Mouse (Mus musculus) hindbrain, embryonic 16.5 days (tissue): Measurements from ENCODE around the gene Sipa1l3. TPM values are rescaled to one million over a fixed set of nuclear protein-coding genes. Genes with fewer than 3 reads are reported as not detected.

Source experiments
- ATAC-seq: fragments of 200-750 bp; cut with Nextera tagmentation; 2 replicates; pipeline ENCODE4 v1.8.0; 2017; ENCODE audit warnings: moderate TSS enrichment, moderate library complexity
- H3K27ac ChIP-seq: fragments of 300-500 bp; sonication (generic); 2 replicates; pipeline ENCODE4 v1.5.1; 2014; ENCODE audit warnings: low read depth, mild to moderate bottlenecking, control low read depth, low read length, moderate library complexity
- H3K27me3 ChIP-seq: fragments of 300-500 bp; sonication (generic); replicated peaks from 2 replicates; pipeline ENCODE4 v1.6.1; 2014; ENCODE audit warnings: low read length; ENCODE audit not compliant: control insufficient read depth, insufficient read depth
- H3K36me3 ChIP-seq: fragments of 300-500 bp; sonication (generic); 2 replicates; pipeline ENCODE4 v1.6.1; 2014; ENCODE audit warnings: mild to moderate bottlenecking, low read length, moderate library complexity, mixed read lengths; ENCODE audit not compliant: control insufficient read depth, insufficient read depth
- H3K4me1 ChIP-seq: fragments of 300-500 bp; sonication (generic); 2 replicates; pipeline ENCODE4 v1.6.1; 2014; ENCODE audit warnings: low read depth, low read length; ENCODE audit not compliant: control insufficient read depth, insufficient read depth
- H3K4me2 ChIP-seq: fragments of 300-500 bp; sonication (generic); 2 replicates; pipeline ENCODE4 v1.6.1; 2014; ENCODE audit warnings: mild to moderate bottlenecking, low read length, control low read depth, moderate library complexity
- H3K4me3 ChIP-seq: fragments of 300-500 bp; sonication (generic); 2 replicates; pipeline ENCODE4 v1.5.1; 2014; ENCODE audit warnings: mild to moderate bottlenecking, low read length, control low read depth, moderate library complexity
- H3K9ac ChIP-seq: fragments of 300-500 bp; sonication (generic); 2 replicates; pipeline ENCODE4 v1.6.1; 2014; ENCODE audit warnings: low read depth, mild to moderate bottlenecking, control low read depth, low read length, moderate library complexity
- H3K9me3 ChIP-seq: fragments of 300-500 bp; sonication (generic); 2 replicates; pipeline ENCODE4 v1.6.1; 2014; ENCODE audit warnings: mild to moderate bottlenecking, low read length, moderate library complexity; ENCODE audit not compliant: control insufficient read depth
- WGBS: fragments of 180-500 bp; shearing (Covaris S2); extraction: QIAGEN DNeasy Blood & Tissue Kit; methylation state at CpG from one replicate; pipeline ENCODE4 v1.1.7; 2014; 5-methylcytosine and 5-hydroxymethylcytosine counted together
- polyA plus RNA-seq: library from polyadenylated mRNA; unstranded; fragments of >200 nt; fragmentation: Nextera tagmentation; extraction: Ambion mirVana; gene quantifications from 2 replicates; pipeline ENCODE4 v1.2.1, GENCODE M21; 2015

Gene Sipa1l3
- polyA plus RNA-seq, 1 experiment from 2014 or later, result 23.1 TPM

DNA sequence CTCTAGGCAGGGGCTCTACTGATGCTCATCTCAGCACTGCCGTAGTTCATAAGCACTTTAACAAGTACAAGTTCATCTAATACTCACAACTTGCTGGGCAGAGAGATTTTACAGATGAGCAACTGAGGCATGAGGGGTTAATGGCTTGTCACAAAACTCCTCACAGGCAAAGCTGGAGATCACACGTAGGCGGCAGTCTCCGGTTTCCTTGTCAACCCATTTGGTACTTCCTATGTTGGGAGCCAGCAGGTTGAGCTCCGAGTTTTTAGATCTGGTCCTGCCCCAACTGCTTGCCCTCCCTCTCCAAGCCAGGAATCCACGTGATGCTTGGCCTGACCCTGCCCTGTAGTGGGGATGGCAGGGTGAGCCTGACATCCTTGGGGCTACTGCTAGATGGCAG, 191.4 kb downstream of the Sipa1l3 start:
- Histone ChIP-seq H3K4me3 (no peak overlapping the region), H3K36me3 (peaks cover 41% of the 10 kb centered on the region), H3K9me3 (no peaks in the 10 kb centered on the region), H3K27me3 (no peaks in the 10 kb centered on the region), H3K4me1 (no peaks in the 10 kb centered on the region), H3K9ac (no peak overlapping the region), H3K27ac (no peak overlapping the region), H3K4me2 (no peak overlapping the region)
- no peak for ATAC-seq
- WGBS, result 75% methylated on average over 6 of the region's 6 CpGs

DNA sequence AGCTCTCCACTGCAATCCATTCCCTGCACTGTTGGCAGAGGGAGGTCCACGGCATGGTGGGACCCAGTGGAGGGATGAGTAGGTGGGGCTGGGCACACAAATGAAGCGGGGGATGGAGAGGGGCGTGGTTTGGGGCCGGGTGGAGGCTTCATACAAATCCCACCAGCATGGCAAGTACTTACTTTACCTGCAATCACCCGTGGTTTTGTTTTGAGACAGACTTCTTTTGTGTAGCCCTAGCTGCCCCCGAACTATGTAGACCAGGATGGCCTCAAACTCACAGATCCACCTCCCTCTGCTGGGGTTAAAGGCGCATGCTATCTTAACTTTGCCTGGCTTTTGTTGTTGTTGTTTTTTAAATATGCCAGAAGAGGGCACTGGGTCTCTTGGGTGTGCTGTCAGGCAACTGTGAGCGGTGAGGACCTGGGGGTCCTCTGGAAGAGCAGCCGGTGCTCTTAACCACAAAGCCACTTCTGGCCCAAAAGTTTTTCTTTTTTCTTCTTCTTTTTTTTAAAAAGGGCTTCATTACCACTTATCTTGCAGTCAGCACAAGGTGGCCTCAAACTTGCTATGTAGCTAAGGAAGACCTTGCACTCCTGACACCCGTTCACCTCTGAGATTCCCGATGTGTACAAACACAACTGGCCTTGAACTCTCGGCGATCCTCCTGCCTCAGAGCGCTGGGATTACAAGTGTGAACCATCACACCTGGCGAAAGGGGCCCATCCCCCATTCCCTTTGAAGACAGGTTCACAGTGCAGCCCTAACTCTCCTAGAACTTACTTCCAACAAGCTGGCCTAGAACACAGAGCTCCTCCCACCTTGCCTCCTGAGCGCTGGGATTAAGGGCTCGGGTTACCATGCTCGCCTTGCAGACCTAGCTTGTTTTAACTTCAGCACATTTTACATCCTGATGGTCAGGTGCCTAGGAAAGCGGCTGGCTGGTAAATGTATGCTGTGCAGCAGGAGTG, 198.8 kb downstream of the Sipa1l3 start:
- no peak for ATAC-seq
- no peaks in the 10 kb centered on the region for H3K27me3 ChIP-seq
- 14% methylated on average over 19 of the region's 19 CpGs for WGBS
- no peaks in the 10 kb centered on the region for H3K9me3 ChIP-seq
- peak overlapping the region; percentile 43 for H3K4me2 ChIP-seq
- H3K4me1 ChIP-seq, result peaks cover 60% of the 10 kb centered on the region
- peak overlapping the region; percentile 90 for H3K27ac ChIP-seq
- H3K36me3 ChIP-seq, result peaks cover 13% of the 10 kb centered on the region
- no peak overlapping the region for H3K4me3 ChIP-seq
- peak overlapping the region; percentile 2; the same call in 1 of the 2 replicates for H3K9ac ChIP-seq

GRCm38 (mm10) chr7:29318115-29318911, 200.1 kb downstream of the Sipa1l3 start:
- Histone ChIP-seq H3K9me3 (no peaks in the 10 kb centered on the region), H3K4me3 (no peak overlapping the region), H3K4me1 (peaks cover 72% of the 10 kb centered on the region), H3K9ac (no peak overlapping the region), H3K4me2 (peak overlapping the region; percentile 43), H3K27me3 (no peaks in the 10 kb centered on the region), H3K36me3 (peaks cover 7% of the 10 kb centered on the region; the same call in 1 of the 2 replicates), H3K27ac (peak overlapping the region; percentile 90)
- 0 out of 2 replicates have a peak, but pooled peaks have one; percentile 7 for ATAC-seq
- WGBS, result 3% methylated on average over 18 of the region's 18 CpGs

DNA sequence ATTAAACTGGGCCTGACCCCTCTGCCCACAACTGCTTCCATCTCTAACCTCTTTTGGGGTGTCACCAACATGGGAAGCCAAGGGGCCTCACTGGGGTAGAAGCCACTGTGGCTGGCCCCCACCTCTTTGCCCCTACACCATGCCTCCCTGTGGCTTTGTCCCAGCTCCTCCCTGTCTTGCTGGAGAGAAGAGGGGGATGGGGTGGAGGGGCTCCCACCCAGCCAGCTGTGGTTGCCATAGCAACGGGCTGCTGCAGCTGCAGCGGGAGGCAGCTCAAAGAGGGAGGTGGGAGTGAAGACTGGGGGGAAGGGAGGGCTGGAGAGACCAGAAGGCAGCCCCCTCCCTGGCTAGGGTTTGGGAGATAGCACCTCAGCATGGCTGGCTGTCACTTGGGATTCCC, 200.9 kb downstream of the Sipa1l3 start:
- peak overlapping the region; percentile 90 for H3K27ac ChIP-seq
- peak overlapping the region; percentile 33 for H3K4me2 ChIP-seq
- H3K9me3 ChIP-seq, result no peaks in the 10 kb centered on the region
- no peak overlapping the region for H3K4me3 ChIP-seq
- ATAC-seq, result peak; percentile 48
- H3K36me3 ChIP-seq, result peaks cover 2% of the 10 kb centered on the region; the same call in 1 of the 2 replicates
- no peaks in the 10 kb centered on the region for H3K27me3 ChIP-seq
- 0% methylated on average over 2 of the region's 2 CpGs for WGBS
- peak overlapping the region; percentile 50 for H3K9ac ChIP-seq
- H3K4me1 ChIP-seq, result peaks cover 80% of the 10 kb centered on the region

DNA sequence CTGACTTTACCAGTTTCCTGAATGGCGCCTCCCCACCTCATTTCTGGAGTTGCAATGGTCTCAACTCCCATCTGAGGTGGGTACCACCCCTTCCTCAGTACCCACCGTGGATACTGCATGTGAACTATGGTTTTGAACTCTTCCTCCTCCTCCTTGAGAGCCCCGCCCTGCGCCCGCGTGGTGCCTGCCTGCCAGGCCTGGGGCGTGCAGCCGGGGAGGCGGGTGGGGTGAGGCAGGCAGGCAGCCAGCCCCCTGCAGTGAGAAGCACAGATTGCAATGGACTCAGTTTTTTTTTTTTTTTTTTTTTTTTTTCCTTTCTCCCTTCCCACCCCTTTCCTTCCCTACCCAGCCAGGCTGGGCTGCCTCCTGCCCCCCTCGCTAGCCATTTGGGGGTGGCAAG, 201.5 kb downstream of the Sipa1l3 start:
- peak; percentile 1; the same call in 1 of the 2 replicates for ATAC-seq

GRCm38 (mm10) chr7:29316137-29316734, 202.2 kb downstream of the Sipa1l3 start:
- Histone ChIP-seq H3K36me3 (peaks cover 7% of the 10 kb centered on the region; the same call in 1 of the 2 replicates), H3K9me3 (no peaks in the 10 kb centered on the region), H3K4me1 (peaks cover 81% of the 10 kb centered on the region), H3K9ac (peak overlapping the region; percentile 55), H3K4me2 (peak overlapping the region; percentile 12; the same call in 1 of the 2 replicates), H3K4me3 (no peak overlapping the region), H3K27me3 (no peaks in the 10 kb centered on the region), H3K27ac (peak overlapping the region; percentile 90)
- 54% methylated on average over 16 of the region's 17 CpGs for WGBS
- ATAC-seq, result no peak

More for the DNA sequence above, 201.5 kb downstream of the Sipa1l3 start:
- H3K4me2 ChIP-seq, result peak overlapping the region; percentile 33
- peak overlapping the region; percentile 90 for H3K27ac ChIP-seq
- H3K36me3 ChIP-seq, result no peaks in the 10 kb centered on the region
- peak overlapping the region; percentile 50 for H3K9ac ChIP-seq
- H3K4me1 ChIP-seq, result peaks cover 81% of the 10 kb centered on the region
- no peaks in the 10 kb centered on the region for H3K27me3 ChIP-seq
- no peaks in the 10 kb centered on the region for H3K9me3 ChIP-seq
- H3K4me3 ChIP-seq, result no peak overlapping the region
- WGBS, result 5% methylated on average over 10 of the region's 10 CpGs

DNA sequence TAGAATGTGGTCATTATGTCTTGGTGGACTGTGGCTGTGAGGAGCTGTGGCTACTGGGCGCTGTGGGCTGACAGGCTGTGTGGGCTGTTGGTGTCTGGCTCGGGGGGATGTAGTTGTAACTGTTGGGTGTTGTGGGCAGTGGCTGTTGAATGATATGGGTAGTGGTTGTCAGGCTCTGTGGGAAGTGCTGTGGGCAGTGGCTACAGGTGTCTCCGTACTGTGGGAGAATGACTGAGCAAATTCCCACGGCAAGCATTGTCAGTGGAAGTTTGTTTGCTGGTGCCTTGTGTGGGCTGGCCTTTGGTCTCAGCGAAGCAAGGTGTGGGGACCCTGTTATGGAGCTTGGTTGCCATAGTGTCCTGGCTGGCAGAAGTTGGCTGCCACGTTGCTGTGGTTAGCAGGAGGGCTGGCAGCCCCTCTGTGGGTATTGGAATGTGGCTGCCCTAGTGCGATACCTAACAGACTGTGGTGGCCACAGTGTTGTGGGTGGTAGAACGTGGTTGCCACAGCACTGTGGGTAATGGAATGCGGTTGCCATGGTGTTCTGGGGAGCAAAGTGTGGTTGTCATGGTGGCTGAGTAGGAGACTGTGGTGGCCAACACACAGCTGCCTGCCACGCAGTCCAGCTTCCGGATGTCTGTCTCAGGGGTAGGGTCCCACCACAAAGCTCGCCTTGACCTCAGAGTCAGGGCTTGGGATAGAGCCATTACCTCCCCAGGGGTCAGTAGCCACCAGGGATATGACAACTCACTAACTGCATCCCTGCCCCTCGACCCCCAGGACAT, 203.4 kb downstream of the Sipa1l3 start:
- Histone ChIP-seq H3K9me3 (no peaks in the 10 kb centered on the region), H3K4me3 (no peak overlapping the region), H3K27me3 (no peaks in the 10 kb centered on the region), H3K4me2 (peak overlapping the region; percentile 28), H3K4me1 (peaks cover 76% of the 10 kb centered on the region), H3K27ac (peak overlapping the region; percentile 90), H3K9ac (peak overlapping the region; percentile 55; the same call in 1 of the 2 replicates), H3K36me3 (peaks cover 7% of the 10 kb centered on the region; the same call in 1 of the 2 replicates)
- 37% methylated on average over 13 of the region's 13 CpGs for WGBS
- ATAC-seq, result peak; percentile 35

DNA sequence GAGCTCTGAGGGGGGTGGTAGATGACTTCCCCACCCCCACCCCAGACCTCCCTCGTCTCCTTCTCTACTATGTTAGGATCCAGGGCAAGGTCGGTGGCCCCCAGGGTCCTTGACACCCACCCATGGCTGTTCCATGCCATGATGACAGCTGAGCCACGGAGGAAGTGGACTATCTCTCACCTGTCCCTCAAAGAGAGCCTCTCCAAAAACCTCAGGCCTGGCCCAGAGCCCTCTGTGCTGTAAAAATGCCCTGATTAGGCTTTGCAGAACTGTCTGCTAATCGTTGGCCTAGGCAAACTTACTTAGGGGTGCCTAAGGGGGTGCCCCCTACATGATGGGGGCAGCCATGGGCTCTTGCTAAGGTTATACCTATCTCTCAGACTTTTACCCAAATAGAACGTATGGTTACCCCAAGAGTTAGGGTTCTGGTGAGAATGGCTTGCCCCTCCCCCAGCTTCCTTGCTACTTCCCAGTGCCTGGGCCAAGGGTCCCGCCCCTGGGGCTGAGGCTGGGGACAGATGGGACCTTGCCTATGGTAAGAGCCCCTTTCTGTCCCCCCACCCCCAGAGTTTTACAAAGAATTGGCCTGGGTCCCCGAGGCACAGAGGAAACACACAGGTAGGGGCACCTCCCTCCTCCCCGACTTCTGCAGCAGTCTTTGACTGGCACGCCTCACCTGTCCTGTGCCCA, 204.7 kb downstream of the Sipa1l3 start:
- H3K27ac ChIP-seq, result peak overlapping the region; percentile 42; the same call in 1 of the 2 replicates
- no peaks in the 10 kb centered on the region for H3K27me3 ChIP-seq
- peak overlapping the region; percentile 39 for H3K9ac ChIP-seq
- peaks cover 7% of the 10 kb centered on the region; the same call in 1 of the 2 replicates for H3K36me3 ChIP-seq
- H3K4me2 ChIP-seq, result peak overlapping the region; percentile 16
- no peak for ATAC-seq
- H3K9me3 ChIP-seq, result no peaks in the 10 kb centered on the region
- no peak overlapping the region for H3K4me3 ChIP-seq
- H3K4me1 ChIP-seq, result peaks cover 74% of the 10 kb centered on the region
- WGBS, result 45% methylated on average over 9 of the region's 9 CpGs
